ENCODE assay signal across 12 mouse cellular contexts in the genomic region with DNA sequence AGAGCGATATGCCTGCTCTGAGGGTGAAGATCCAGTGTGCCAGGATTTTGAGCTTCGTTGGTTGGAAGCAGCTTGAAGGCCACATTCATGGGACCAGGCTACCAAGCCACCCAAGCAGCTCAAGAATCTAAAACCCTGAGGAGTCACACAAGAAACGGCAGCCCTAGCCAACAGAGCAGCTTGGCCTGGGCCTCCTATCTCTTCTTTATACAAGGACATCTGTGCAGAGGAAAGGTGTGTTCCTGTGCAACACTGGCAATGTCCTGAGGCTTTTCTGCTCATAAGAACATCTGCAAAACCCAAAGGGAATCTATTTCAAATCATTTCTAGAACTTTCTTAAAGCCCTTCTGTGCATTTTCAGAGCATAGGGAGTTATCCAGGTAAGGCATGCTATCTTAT.
"Had no signal": no experiment of that assay in that cellular context is flagged by ENCODE, and none has a peak within 500 bp of the region (broad histone marks: within the 10 kb centered on the region; RNA-seq: fewer than 3 reads in every experiment).

No protein-coding gene starts in this region.

- ATAC-seq: intestine, embryonic 16.5 days; lung, postnatal 0 days had no signal

- H3K27ac ChIP-seq: kidney, embryonic 15.5 days; limb, embryonic 10.5 days; midbrain, embryonic 12.5 days had no signal

- H3K9me3 ChIP-seq: kidney, embryonic 15.5 days; limb, embryonic 10.5 days; midbrain, embryonic 12.5 days had no signal

- H3K4me1 ChIP-seq: kidney, embryonic 15.5 days; limb, embryonic 10.5 days had no signal

- H3K4me2 ChIP-seq: kidney, embryonic 15.5 days; midbrain, embryonic 12.5 days had no signal

- H3K9ac ChIP-seq: kidney, embryonic 15.5 days; midbrain, embryonic 12.5 days had no signal

- H3K4me3 ChIP-seq: kidney, embryonic 15.5 days; limb, embryonic 10.5 days; midbrain, embryonic 12.5 days had no signal

- DNase-seq: kidney, adult 2 months; kidney, postnatal 14 days; lung, adult 2 months; lung, postnatal 36 days; right cerebral cortex, adult 18-20 months; thymus, adult 18-20 months; thymus, postnatal 14 days had no signal

- H3K27me3 ChIP-seq: kidney, embryonic 15.5 days; midbrain, embryonic 12.5 days had no signal

- H3K36me3 ChIP-seq: kidney, embryonic 15.5 days; limb, embryonic 10.5 days; midbrain, embryonic 12.5 days had no signal
